Mouse (Mus musculus) liver, embryonic 13.5 days (tissue): ENCODE measurements around the gene Gm12830. TPM values are rescaled to one million over a fixed set of nuclear protein-coding genes. Genes with fewer than 3 reads are reported as not detected.

ENCODE experiments used
- ATAC-seq: fragments of 200-750 bp; cut with Nextera tagmentation; 2 replicates; pipeline ENCODE4 v1.8.0; 2017; ENCODE audit warnings: low read depth, mild to moderate bottlenecking, moderate number of reproducible peaks, moderate library complexity
- DNase-seq: peaks from one replicate; pipeline ENCODE4 v3.0.0; 2022
- H3K27ac ChIP-seq: fragments of 300-500 bp; sonication (generic); 2 replicates; pipeline ENCODE4 v1.5.1; 2015; ENCODE audit warnings: moderate library complexity, mild to moderate bottlenecking, inconsistent platforms
- H3K27me3 ChIP-seq: fragments of 300-500 bp; sonication (generic); 2 replicates; pipeline ENCODE4 v1.6.1; 2015; ENCODE audit warnings: mild to moderate bottlenecking, inconsistent platforms
- H3K36me3 ChIP-seq: fragments of 300-500 bp; sonication (generic); 2 replicates; pipeline ENCODE4 v1.6.1; 2015; ENCODE audit warnings: mild to moderate bottlenecking, inconsistent platforms
- H3K4me1 ChIP-seq: fragments of 300-500 bp; sonication (generic); replicated peaks from 2 replicates; pipeline ENCODE4 v1.6.1; 2015; ENCODE audit warnings: inconsistent platforms
- H3K4me2 ChIP-seq: fragments of 300-500 bp; sonication (generic); 2 replicates; pipeline ENCODE4 v1.6.1; 2015; ENCODE audit warnings: inconsistent platforms, mild to moderate bottlenecking, moderate library complexity
- H3K4me3 ChIP-seq: fragments of 300-500 bp; sonication (generic); replicated peaks from 2 replicates; pipeline ENCODE4 v1.5.1; 2015; ENCODE audit warnings: mild to moderate bottlenecking, inconsistent platforms
- H3K9ac ChIP-seq: fragments of 300-500 bp; sonication (generic); 2 replicates; pipeline ENCODE4 v1.6.1; 2015; ENCODE audit warnings: mild to moderate bottlenecking, inconsistent platforms
- H3K9me3 ChIP-seq: fragments of 300-500 bp; sonication (generic); replicated peaks from 2 replicates; pipeline ENCODE4 v1.6.1; 2016; ENCODE audit warnings: inconsistent platforms
- WGBS: fragments of 180-500 bp; shearing (Covaris S2); methylation state at CpG from one replicate; pipeline ENCODE4 v1.1.7; 2015; ENCODE audit not compliant: insufficient replicate concordance; 5-methylcytosine and 5-hydroxymethylcytosine counted together
- polyA plus RNA-seq: library from polyadenylated mRNA; unstranded; fragments of >200 nt; fragmentation: Nextera tagmentation; extraction: Ambion mirVana; gene quantifications from 2 replicates; pipeline ENCODE4 v1.2.1, GENCODE M21; 2015

Gm12830 gene
- polyA plus RNA-seq, 1 experiment from 2014 or later, result not detected

GRCm38 (mm10) chr4:114902641-114903421, 81.3 kb downstream of the Gm12830 start:
- Histone ChIP-seq H3K27ac (no peak overlapping the region), H3K4me3 (no peak overlapping the region), H3K9me3 (no peaks in the 10 kb centered on the region), H3K4me2 (no peak overlapping the region), H3K27me3 (peaks cover 100% of the 10 kb centered on the region), H3K4me1 (peaks cover 4% of the 10 kb centered on the region), H3K36me3 (no peaks in the 10 kb centered on the region), H3K9ac (no peak overlapping the region)
- no peak for DNase-seq
- no peak for ATAC-seq
- 2% methylated on average over 39 of the region's 39 CpGs for WGBS

- H3K36me3 ChIP-seq, result no peaks in the 10 kb centered on the region
- no peak for DNase-seq
Measured at GRCm38 (mm10) chr4:114903422-114903782, 81.9 kb downstream of the Gm12830 start.

DNA sequence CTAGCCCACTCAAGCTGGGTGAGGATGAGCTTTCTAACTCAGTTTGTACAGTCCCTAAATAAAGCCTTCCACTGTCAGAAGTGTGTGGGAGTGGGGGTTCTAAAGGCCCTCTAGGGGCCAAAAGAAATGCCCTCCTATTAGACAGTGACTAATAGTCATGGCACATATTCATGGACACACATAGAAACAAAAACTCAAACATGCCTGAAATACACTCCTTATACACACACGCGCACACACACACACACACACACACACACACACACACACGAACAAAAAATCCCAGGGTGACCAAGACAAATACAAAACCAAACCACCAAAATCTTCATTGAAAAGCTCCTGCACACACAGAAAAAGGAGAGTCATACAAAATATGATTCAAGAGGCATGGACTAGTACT, 84.0 kb downstream of the Gm12830 start:
- Histone ChIP-seq H3K9ac (no peak overlapping the region), H3K27ac (no peak overlapping the region), H3K9me3 (no peaks in the 10 kb centered on the region), H3K4me1 (peaks cover 26% of the 10 kb centered on the region), H3K4me3 (no peak overlapping the region), H3K4me2 (no peak overlapping the region), H3K36me3 (no peaks in the 10 kb centered on the region), H3K27me3 (peaks cover 100% of the 10 kb centered on the region)
- ATAC-seq (no peak), DNase-seq (no peak)
- WGBS, result 45% methylated on average over 3 of the region's 3 CpGs

More at GRCm38 (mm10) chr4:114903422-114903782, 81.9 kb downstream of the Gm12830 start:
- ATAC-seq, result no peak
- H3K27ac ChIP-seq, result no peak overlapping the region
- H3K4me2 ChIP-seq, result no peak overlapping the region
- no peak overlapping the region for H3K4me3 ChIP-seq
- peaks cover 100% of the 10 kb centered on the region for H3K27me3 ChIP-seq
- peaks cover 10% of the 10 kb centered on the region for H3K4me1 ChIP-seq
- no peaks in the 10 kb centered on the region for H3K9me3 ChIP-seq
- WGBS, result 6% methylated on average over 11 of the region's 11 CpGs
- H3K9ac ChIP-seq, result no peak overlapping the region

Other genes starting within 250 kb of the Gm12830 start
- gene Foxd2, start 87.2 kb downstream of the Gm12830 start, polyA plus RNA-seq, result not detected in 2 replicates
- gene Foxe3, start 104.3 kb downstream of the Gm12830 start, polyA plus RNA-seq, result not detected in 2 replicates
- 72.8 and 90.4 TPM in 2 replicates for gene Cmpk1, start 165.5 kb downstream of the Gm12830 start, polyA plus RNA-seq
- 8.3 and 11.8 TPM in 2 replicates for gene Stil, start 178.4 kb downstream of the Gm12830 start, polyA plus RNA-seq
- gene Tal1, start 234.7 kb downstream of the Gm12830 start, polyA plus RNA-seq, result 29.3 and 31.5 TPM in 2 replicates